Mouse (Mus musculus) lung, postnatal 25 days (tissue): ENCODE data around the gene Mylk2.

Experiments used
- DNase-seq: peaks from one replicate; pipeline ENCODE4 v3.0.0; 2022; ENCODE audit warnings: low spot score

Mylk2 gene

GRCm38 (mm10) chr2:152911031-152911430 is at the start of gene Mylk2:
Mylk2 (plus strand) TSS chr2:152911352.
- DNase-seq, result no peak

DNA sequence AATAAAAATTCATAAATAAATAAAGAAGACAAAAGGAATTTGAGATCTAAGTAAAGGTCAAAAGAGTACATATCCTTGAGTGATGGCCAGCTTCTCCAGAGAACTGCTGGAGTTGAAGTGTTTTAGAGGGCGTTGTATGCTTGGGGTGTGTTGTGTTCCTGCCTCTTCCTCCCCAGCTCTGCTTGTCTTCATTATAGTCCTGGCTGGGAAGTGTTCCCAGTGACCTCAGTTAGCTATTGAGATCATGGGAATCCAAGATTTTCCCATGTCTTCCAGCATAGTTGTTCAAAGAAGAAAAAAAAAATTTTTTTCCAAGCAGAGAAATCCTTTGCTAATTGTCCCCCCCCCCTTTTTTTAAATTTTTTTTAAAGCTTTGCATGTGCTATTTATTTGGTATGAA is 49.3 kb upstream of the Mylk2 start:
- no peak for DNase-seq

GRCm38 (mm10) chr2:152862638-152863037 is 48.5 kb upstream of the Mylk2 start:
- DNase-seq, result no peak

GRCm38 (mm10) chr2:152863346-152863745 is 47.8 kb upstream of the Mylk2 start:
- DNase-seq, result no peak

DNA sequence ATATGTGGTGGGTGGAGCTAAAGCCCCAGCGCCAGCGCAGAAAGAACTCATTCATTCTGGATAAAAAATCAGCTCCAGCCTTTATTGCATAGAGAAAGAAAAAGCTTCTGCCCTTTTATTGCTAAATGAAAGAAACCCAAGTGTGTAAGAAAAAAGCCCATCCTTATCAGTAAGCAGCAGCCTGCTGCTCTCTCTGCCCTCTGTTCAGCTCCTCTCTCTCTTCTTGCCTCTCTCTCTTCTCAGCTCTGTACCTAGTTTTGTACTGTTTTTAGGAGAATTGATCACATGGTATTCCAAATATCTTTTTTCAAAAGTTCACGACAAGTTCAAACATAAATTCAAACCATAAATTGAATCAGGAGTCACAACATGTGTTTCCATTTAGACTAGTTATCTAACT is 32.9 kb upstream of the Mylk2 start:
- no peak for DNase-seq

DNA sequence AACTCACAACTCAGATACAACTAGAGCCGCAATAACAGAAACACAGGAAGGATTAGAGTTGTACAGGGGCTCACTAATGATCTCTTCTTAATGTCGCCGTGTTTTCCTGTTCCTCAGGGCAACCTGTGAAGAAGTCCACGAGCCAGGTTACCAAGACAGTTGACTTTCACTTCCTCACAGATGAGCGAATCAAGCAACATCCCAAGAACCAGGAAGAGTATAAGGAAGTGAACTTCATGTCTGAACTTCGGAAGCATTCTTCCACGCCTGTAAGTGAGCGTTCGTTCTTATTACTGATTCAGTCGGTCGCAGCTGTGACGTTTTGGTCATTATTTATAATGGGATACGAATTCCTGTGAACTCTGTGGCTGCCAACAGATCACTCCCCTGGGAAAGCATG is 30.3 kb upstream of the Mylk2 start:
- DNase-seq, result no peak

GRCm38 (mm10) chr2:152884101-152884645 is 27.0 kb upstream of the Mylk2 start:
- no peak for DNase-seq

- no peak for DNase-seq
Measured at GRCm38 (mm10) chr2:152887230-152887629, 23.9 kb upstream of the Mylk2 start.

DNA sequence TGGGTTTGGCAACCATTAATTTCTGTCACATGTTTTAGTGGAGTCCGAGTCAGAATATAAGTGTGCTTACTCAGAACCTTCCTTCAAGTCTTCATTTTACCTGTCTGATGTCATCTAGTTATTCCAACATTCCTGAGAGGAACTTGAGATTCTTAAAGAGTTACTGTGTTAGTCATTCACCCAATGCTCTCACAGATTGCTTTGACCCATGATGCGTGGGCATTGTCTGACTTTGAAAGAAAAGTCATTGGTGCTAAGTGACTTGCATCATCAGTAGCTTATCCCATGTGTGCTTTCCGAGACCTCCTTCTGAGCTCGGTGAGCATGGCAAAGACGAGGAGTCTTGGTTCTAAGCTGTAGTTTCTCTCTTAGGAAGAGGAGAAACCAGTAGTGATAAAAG is 22.4 kb upstream of the Mylk2 start:
- no peak for DNase-seq

- no peak for DNase-seq
Measured at GRCm38 (mm10) chr2:152895834-152896233, 15.3 kb upstream of the Mylk2 start.

- no peak for DNase-seq
Measured at GRCm38 (mm10) chr2:152896926-152897325, 14.2 kb upstream of the Mylk2 start.

- DNase-seq, result no peak
Measured at GRCm38 (mm10) chr2:152899011-152899410, 12.1 kb upstream of the Mylk2 start.

- DNase-seq, result no peak
Measured at GRCm38 (mm10) chr2:152901296-152901695, 9.9 kb upstream of the Mylk2 start.

GRCm38 (mm10) chr2:152902658-152903057 is 8.5 kb upstream of the Mylk2 start:
- no peak for DNase-seq

GRCm38 (mm10) chr2:152903586-152903985 is 7.6 kb upstream of the Mylk2 start:
- peak; percentile 26 for DNase-seq

GRCm38 (mm10) chr2:152904127-152904643 is 7.0 kb upstream of the Mylk2 start:
- no peak for DNase-seq

- DNase-seq, result no peak
Measured at GRCm38 (mm10) chr2:152905036-152905829, 5.9 kb upstream of the Mylk2 start.

DNA sequence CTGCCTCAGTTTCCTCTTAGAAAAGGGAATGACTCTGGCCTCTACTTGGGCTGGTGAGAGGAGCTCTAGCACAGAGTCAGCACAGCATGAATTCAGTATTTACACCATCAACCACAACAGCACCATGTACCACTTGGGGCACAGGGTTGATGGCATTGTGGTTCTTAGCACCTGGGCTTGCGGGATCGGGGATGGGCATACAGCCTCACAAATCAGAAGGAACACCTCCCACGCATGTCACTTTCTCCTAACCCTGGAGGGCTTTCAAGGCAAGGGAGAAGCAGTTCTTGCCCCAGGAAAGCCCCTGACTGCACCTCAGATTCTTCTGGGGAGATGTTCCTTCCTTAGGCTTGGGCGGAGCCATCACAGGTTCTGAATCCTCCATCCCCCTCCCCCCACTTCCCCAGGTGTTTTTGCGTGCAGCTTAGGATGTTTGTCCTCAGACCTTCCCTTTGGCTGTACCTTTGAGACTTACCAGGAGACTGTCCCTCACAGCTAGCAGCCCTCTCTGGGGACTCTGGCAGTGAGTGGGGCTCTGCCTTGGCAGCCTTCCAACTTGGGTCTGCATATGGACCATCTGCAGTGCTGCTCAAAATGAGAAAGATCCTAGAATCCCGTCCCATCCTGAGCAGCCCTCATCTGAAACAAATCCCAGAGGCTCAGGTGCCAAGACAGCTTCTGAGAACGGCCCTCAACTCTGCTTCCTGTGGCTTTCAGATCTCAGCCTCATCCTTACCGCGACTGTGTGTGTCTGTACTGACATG is 4.7 kb upstream of the Mylk2 start:
- no peak for DNase-seq

DNA sequence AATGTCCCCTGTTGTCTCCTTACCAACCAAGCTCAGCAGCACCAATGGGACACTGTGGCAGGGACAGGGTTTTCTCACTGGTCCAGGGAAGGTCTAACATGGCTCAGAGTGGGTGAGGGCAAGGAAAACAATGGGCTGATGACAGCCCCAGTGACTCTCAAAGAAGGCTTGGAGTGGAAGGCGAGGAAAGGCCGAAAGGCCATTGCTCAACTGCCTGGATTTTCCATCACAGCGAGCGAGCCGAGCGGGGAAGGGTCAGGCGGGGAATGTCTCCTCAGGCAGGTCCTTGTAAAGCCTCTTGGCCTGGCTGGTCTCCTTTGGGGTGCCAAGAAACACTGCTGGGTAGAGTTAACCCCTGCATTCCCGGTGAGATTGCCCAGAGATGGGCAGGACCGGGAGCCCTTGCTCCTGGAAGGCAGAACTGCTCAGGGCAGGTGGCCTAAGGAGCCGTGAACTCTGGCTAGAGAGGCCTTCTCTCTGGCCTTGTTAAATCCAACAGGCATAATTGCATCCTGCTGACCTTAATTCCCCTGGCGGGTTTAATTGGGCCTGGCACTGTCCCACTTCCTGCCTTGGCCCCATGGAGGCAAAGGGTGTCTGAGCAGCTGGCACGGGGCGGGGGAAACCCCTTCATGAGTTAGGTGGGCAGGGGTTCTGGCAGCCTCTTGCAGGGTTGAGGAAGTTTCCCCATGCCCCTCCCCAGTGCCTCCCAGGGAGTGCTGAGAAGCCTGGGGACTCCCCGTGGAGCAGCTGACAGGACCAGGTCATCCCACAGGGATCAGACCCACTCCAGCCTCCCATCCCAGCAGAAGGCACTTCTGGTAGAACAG is 3.8 kb upstream of the Mylk2 start:
- no peak for DNase-seq

DNA sequence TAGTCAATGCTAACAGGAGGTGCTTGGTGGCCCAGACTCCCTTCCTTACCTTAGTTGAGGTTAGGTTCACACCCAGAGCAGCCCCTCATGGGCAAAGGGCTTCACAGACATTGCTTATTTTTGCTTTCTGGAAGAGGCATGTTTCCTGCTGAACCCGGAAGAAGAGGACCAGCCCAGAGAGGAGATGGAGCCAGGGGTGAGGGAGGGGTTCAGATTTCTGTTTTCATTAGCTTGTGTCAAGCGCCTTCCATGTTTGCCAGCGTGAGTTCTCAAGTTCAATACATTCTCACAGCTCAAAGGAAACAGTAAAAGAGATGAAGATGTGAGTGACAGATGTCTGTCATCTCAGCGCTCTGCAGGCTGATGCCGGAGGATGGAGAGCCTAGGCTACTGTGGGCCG is 1.3 kb upstream of the Mylk2 start:
- DNase-seq, result no peak

DNA sequence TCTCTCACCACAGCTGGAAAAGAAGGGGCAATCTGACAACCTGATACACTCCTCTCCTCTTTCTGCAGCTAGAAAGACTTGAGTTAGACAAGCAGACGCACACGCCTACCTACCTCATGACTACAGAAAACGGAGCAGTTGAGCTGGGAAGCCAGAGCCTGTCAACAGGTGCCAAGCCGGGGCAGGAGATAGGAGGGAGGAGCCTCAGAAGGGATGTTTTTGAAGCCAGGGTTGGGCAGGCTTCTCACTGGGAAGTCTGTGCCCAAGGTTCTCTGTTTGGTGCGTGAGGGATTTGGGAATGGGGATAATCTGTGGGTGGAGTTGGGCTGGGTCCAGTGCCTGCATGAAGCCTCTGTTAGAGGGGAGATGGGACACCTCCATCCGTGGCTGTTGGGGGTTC is 280 bp downstream of the Mylk2 start:
- no peak for DNase-seq

GRCm38 (mm10) chr2:152913471-152913870 is 2.3 kb downstream of the Mylk2 start:
- DNase-seq, result no peak
